Mouse (Mus musculus): ENCODE measurements around the gene Id2.

GRCm38 (mm10) chr12:25144591-25145343, 47.8 kb upstream of the Id2 start:
- TF ChIP-seq POLR2A (IDR thresholded peaks at IDR 0.05; ENCODE audit: control insufficient read depth, extremely low read depth, insufficient read depth, low read length, poor library complexity) (no peak), CTCF (IDR thresholded peaks at IDR 0.05; ENCODE audit: borderline replicate concordance, control insufficient read depth, extremely low read depth, insufficient read depth, low read length, poor library complexity) (no peak)

All from thymus, adult 2 months (tissue).